Mouse (Mus musculus) hindbrain, postnatal 0 days (tissue): ENCODE data around the gene Acox1. TPM values are rescaled to one million over a fixed set of nuclear protein-coding genes. Genes with fewer than 3 reads are reported as not detected.

ENCODE experiments used
- ATAC-seq: fragments of 200-750 bp; cut with Nextera tagmentation; 2 replicates; pipeline ENCODE4 v1.8.0; 2017; ENCODE audit warnings: mild to moderate bottlenecking, moderate TSS enrichment, moderate library complexity
- DNase-seq: peaks from one replicate; pipeline ENCODE4 v3.0.0-alpha.2; 2015; ENCODE audit warnings: low spot score
- H3K27ac ChIP-seq: fragments of 300-500 bp; sonication (generic); 2 replicates; pipeline ENCODE4 v1.5.1; 2014; ENCODE audit warnings: mild to moderate bottlenecking
- H3K27me3 ChIP-seq: fragments of 300-500 bp; sonication (generic); 2 replicates; pipeline ENCODE4 v1.6.1; 2014; ENCODE audit warnings: low read length, mixed read lengths; ENCODE audit not compliant: insufficient read depth
- H3K36me3 ChIP-seq: fragments of 300-500 bp; sonication (generic); 2 replicates; pipeline ENCODE4 v1.6.1; 2014; ENCODE audit warnings: low read length, mixed read lengths; ENCODE audit not compliant: insufficient read depth
- H3K4me1 ChIP-seq: fragments of 300-500 bp; sonication (generic); 2 replicates; pipeline ENCODE4 v1.6.1; 2014; ENCODE audit warnings: antibody characterized with exemption, low read length, mixed read lengths; ENCODE audit not compliant: insufficient read depth
- H3K4me2 ChIP-seq: fragments of 300-500 bp; sonication (generic); 2 replicates; pipeline ENCODE4 v1.6.1; 2014; ENCODE audit warnings: low read depth, mild to moderate bottlenecking, low read length, moderate library complexity, mixed read lengths
- H3K4me3 ChIP-seq: fragments of 300-500 bp; sonication (generic); 2 replicates; pipeline ENCODE4 v1.5.1; 2014; ENCODE audit warnings: low read length
- H3K9ac ChIP-seq: fragments of 300-500 bp; sonication (generic); replicated peaks from 2 replicates; pipeline ENCODE4 v1.6.1; 2014; ENCODE audit warnings: mild to moderate bottlenecking, low read length, moderate library complexity, mixed read lengths
- H3K9me3 ChIP-seq: fragments of 300-500 bp; sonication (generic); 2 replicates; pipeline ENCODE4 v1.6.1; 2016; ENCODE audit warnings: low read length, mixed read lengths
- CTCF ChIP-seq: IDR thresholded peaks from 2 replicates; pipeline ENCODE4 v1.5.1; 2016; ENCODE audit warnings: antibody characterized with exemption, control low read depth, low read depth
- WGBS: fragments of 180-500 bp; shearing (Covaris S2); extraction: QIAGEN DNeasy Blood & Tissue Kit; methylation state at CpG from one replicate; pipeline ENCODE4 v1.1.7; 2014; 5-methylcytosine and 5-hydroxymethylcytosine counted together
- polyA plus RNA-seq: library from polyadenylated mRNA; unstranded; fragments of >200 nt; fragmentation: Nextera tagmentation; extraction: Ambion mirVana; gene quantifications from 2 replicates; pipeline ENCODE4 v1.2.1, GENCODE M21; 2015
- total RNA-seq: library from RNA; depleted of rRNA; stranded (reverse); fragments of >200 nt; gene quantifications from 2 replicates; pipeline ENCODE4 v1.2.3, GENCODE M21; 2014

The Acox1 gene
- total and polyA plus RNA-seq, 2 experiments from 2014 or later, result 65.0 to 112 TPM

DNA sequence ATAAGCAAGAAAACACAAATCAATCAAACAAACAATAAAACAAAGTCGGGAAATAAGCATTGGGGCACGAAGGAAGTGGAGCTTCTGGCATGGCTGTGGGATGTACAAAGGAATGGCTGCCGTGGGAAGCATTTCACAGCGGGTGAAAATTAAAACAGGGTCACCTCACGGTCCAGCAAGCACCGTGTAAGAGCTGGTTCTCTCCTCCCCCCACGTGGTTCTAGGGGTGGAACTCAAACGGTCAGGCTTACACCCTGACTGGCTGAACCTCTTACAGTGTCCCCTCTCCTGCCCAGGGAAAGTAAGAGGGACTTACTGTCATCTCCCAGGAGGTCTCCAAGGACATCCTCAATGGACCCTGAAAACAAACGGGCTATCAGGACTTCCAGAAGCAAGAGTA, 35.8 kb downstream of the Acox1 start:
- ATAC-seq (no peak), DNase-seq (peak; percentile 21)
- H3K4me2 ChIP-seq, result no peak overlapping the region
- no peak overlapping the region for H3K27ac ChIP-seq
- no peak for TF ChIP-seq CTCF
- WGBS, result 18% methylated on average over 9 of the region's 9 CpGs
- no peak overlapping the region for H3K4me3 ChIP-seq
- H3K36me3 ChIP-seq, result peaks cover 13% of the 10 kb centered on the region; the same call in 1 of the 2 replicates
- H3K27me3 ChIP-seq, result no peaks in the 10 kb centered on the region
- H3K9ac ChIP-seq, result no peak overlapping the region
- peaks cover 6% of the 10 kb centered on the region for H3K4me1 ChIP-seq
- no peaks in the 10 kb centered on the region for H3K9me3 ChIP-seq

DNA sequence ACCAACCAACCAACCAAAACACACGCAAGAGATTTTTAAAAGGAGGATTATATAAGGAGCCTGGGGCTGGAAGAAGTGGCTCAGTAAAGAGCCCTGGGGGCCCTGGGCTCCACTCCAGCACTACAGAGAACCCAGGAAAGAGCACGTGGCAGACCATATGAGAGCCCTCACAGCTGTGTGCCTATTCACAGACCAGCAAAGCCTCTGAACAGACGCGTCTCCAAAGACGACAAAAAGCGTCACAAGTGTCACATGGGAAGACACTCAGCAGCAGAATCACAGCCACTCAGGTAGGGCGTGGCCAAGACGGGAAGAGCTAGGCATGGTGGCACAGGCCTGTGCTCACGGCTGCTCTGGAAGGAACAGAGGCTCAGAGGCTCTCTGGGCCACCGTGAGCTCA, 36.7 kb downstream of the Acox1 start:
- peaks cover 3% of the 10 kb centered on the region for H3K4me1 ChIP-seq
- ATAC-seq (peak; percentile 46; the same call in 1 of the 2 replicates), DNase-seq (no peak)
- H3K4me2 ChIP-seq, result no peak overlapping the region
- TF ChIP-seq CTCF, result no peak
- peaks cover 13% of the 10 kb centered on the region; the same call in 1 of the 2 replicates for H3K36me3 ChIP-seq
- H3K4me3 ChIP-seq, result no peak overlapping the region
- 52% methylated on average over 10 of the region's 10 CpGs for WGBS
- no peak overlapping the region for H3K9ac ChIP-seq
- H3K27ac ChIP-seq, result peak overlapping the region; percentile 32; the same call in 1 of the 2 replicates
- no peaks in the 10 kb centered on the region for H3K9me3 ChIP-seq
- no peaks in the 10 kb centered on the region for H3K27me3 ChIP-seq

DNA sequence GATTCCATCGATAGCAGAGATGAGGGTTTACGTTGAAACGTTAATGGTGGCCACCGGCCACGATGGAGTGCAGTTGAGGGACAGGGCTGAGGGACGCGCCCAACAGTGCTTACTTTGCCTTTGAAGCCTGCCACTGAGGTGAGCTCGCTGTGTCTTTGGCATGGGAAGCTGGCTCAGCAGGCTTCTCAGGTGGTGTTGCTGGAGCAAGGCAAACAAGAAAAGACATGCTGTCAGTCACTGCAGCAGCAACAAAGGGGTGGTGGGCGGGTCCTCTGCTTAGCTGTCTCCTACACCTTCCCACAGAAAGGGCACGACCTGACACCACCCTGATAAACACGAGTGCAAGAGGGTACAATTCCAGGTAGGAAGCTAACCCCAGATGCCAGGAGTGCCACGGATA, 37.5 kb downstream of the Acox1 start:
- DNase-seq, result no peak
- TF ChIP-seq CTCF, result no peak
- Histone ChIP-seq H3K9ac (no peak overlapping the region), H3K36me3 (peaks cover 14% of the 10 kb centered on the region; the same call in 1 of the 2 replicates), H3K4me2 (no peak overlapping the region), H3K27ac (no peak overlapping the region), H3K27me3 (no peaks in the 10 kb centered on the region), H3K4me3 (no peak overlapping the region), H3K9me3 (no peaks in the 10 kb centered on the region), H3K4me1 (no peaks in the 10 kb centered on the region)
- WGBS, result 71% methylated on average over 12 of the region's 12 CpGs
- ATAC-seq, result 0 out of 2 replicates have a peak, but pooled peaks have one; percentile 10

DNA sequence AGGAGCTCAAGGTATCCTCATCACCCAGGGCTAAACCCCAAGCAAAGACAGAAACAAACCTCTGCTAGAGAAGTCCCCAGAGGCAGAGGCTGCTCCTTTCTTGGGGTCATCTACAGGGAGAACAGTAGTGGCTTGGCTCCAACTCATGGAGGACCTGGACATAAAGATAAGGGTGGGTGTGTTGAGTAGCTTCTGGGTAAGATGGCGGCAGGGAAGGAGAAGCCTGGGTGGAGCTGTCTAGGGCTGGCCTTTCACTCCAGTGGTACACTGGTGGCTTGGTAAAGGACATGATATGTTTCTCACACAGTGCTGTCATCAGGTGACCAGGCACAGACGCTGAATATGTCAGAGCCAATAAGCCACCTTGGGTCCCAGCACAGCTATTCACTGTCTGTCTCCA, 47.9 kb downstream of the Acox1 start:
- no peak overlapping the region for H3K27ac ChIP-seq
- TF ChIP-seq CTCF, result no peak
- WGBS, result 100% methylated on average over 2 of the region's 2 CpGs

DNA sequence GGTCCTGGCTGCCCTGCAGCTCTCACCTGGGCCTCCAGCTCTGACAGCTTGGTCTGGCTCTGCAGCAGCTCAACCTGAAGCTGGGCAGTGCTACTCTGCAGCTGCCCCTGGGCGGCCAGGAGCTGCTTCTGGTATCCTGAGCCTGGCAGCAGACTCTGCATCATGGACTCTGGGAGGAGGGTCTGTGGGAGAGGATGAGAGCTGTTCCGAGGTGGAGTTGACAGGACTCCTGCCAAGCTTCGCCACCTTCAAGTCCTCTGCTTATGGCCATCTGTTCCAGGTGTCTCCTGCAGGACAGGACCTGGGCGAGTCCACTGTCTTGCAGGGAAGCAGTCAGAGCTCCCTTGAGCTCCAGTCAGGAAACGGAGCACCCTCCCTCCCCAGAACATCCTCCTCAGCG, 49.5 kb downstream of the Acox1 start:
- Histone ChIP-seq H3K27me3 (no peaks in the 10 kb centered on the region), H3K9ac (no peak overlapping the region), H3K9me3 (no peaks in the 10 kb centered on the region), H3K36me3 (peaks cover 42% of the 10 kb centered on the region), H3K4me3 (no peak overlapping the region), H3K4me1 (peaks cover 11% of the 10 kb centered on the region), H3K27ac (peak overlapping the region; percentile 69), H3K4me2 (no peak overlapping the region)
- TF ChIP-seq CTCF, result no peak
- ATAC-seq (no peak), DNase-seq (no peak)
- WGBS, result 67% methylated on average over 6 of the region's 6 CpGs

More for the DNA sequence above, 47.9 kb downstream of the Acox1 start:
- H3K27me3 ChIP-seq, result no peaks in the 10 kb centered on the region
- H3K9ac ChIP-seq, result no peak overlapping the region
- ATAC-seq (no peak), DNase-seq (no peak)
- peaks cover 49% of the 10 kb centered on the region for H3K36me3 ChIP-seq
- H3K4me1 ChIP-seq, result peaks cover 4% of the 10 kb centered on the region; the same call in 1 of the 2 replicates
- no peaks in the 10 kb centered on the region for H3K9me3 ChIP-seq
- H3K4me2 ChIP-seq, result no peak overlapping the region
- no peak overlapping the region for H3K4me3 ChIP-seq

DNA sequence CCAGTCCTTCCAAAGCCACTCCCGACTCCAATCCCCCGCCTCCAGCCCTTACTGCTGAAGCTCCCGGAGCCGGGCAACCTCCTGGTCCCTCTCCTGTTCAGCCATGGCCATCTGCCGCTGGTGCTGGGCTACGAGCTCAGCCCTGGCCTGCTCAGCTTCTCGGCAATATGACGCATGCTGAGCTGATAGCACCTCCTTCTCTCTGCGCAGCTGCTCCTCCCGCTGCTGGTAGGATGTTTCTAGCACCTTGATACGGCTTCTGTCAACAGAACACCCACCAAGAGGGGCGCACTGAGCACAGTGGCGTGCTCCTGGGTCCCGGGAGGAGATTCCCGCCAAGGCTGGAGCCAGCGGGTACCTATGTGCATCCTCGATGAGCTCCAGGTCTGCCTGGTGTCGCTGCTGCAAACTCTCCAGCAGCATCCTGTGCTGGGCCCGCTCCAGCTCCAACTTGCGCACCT, 50.1 kb downstream of the Acox1 start:
- TF ChIP-seq CTCF, result 0 out of 2 replicates have a peak, but pooled peaks have one; percentile 10
- no peak overlapping the region for H3K4me2 ChIP-seq
- peak overlapping the region; percentile 69 for H3K27ac ChIP-seq
- peak; percentile 62 for ATAC-seq
- no peaks in the 10 kb centered on the region for H3K9me3 ChIP-seq
- DNase-seq, result peak; percentile 61
- H3K4me3 ChIP-seq, result no peak overlapping the region
- no peaks in the 10 kb centered on the region for H3K27me3 ChIP-seq
- peaks cover 11% of the 10 kb centered on the region for H3K4me1 ChIP-seq
- WGBS, result 56% methylated on average over 20 of the region's 20 CpGs
- peaks cover 44% of the 10 kb centered on the region for H3K36me3 ChIP-seq
- 0 out of 2 replicates have a peak overlapping the region, but pooled peaks have one; percentile 17 for H3K9ac ChIP-seq

DNA sequence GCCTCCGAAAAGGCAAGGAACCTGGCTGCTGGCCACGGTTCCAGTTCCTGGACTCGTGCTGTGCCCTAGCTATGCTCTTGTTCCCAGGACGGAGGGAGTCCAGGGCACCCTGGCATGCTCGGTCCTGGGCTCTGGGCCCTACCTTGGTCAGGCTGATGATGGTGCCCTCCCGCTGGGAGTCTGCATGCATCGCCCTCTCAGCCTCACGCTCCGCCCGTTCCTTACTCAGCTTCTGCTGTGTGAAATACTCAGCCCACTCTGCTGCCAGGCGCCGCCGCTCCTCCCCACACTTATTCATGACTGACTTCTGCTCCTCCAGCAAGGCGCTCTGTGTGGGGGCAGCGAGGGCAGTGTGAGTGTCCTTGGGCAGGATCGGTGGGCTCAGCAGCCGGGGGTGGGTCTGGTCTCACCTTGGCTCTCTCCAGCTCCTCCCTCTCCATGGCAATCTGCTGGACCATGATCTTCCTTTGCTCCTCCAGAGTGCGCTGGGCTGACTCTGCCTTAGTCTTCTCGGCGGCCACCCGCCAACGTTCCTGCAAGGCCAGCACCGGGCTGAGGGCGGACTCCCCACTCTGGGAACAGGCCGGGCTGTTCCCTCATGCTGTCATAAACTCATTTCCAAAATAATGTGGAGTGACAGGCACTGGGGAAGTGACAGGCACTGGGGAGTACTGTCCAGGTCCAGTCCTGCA, 52.4 kb downstream of the Acox1 start:
- H3K27ac ChIP-seq, result peak overlapping the region; percentile 79
- WGBS, result 55% methylated on average over 25 of the region's 25 CpGs
- DNase-seq, result peak; percentile 63

More for the DNA sequence above, 52.4 kb downstream of the Acox1 start:
- peaks cover 31% of the 10 kb centered on the region; the same call in 1 of the 2 replicates for H3K36me3 ChIP-seq
- no peak overlapping the region for H3K4me3 ChIP-seq
- peak; percentile 67 for ATAC-seq
- no peak for TF ChIP-seq CTCF
- 0 out of 2 replicates have a peak overlapping the region, but pooled peaks have one; percentile 3 for H3K4me2 ChIP-seq
- no peaks in the 10 kb centered on the region for H3K27me3 ChIP-seq
- H3K9me3 ChIP-seq, result no peaks in the 10 kb centered on the region
- no peak overlapping the region for H3K9ac ChIP-seq
- H3K4me1 ChIP-seq, result peaks cover 11% of the 10 kb centered on the region
